ENCODE assay signal across 18 mouse cellular contexts in genomic region chr5:32313671-32314070, GRCm38 (mm10).
DNase-seq lines count a peak whose midpoint lies in the region.
"Had no signal": no experiment of that assay in that cellular context is flagged by ENCODE, and none has a peak within 500 bp of the region (broad histone marks: within the 10 kb centered on the region; RNA-seq: fewer than 3 reads in every experiment).

No protein-coding gene starts in this region.

- no peaks in the 10 kb centered on the region for H3K27me3 ChIP-seq in splenic B cell, adult 2 months (ENCODE audit: control insufficient read depth, insufficient read depth, low read length, poor library complexity, severe bottlenecking)
- H3K27me3 ChIP-seq: limb, embryonic 13.5 days; liver, embryonic 12.5 days had no signal

- H3K36me3 ChIP-seq in splenic B cell, adult 2 months (ENCODE audit: control insufficient read depth, insufficient read depth, low read length, poor library complexity, severe bottlenecking), result no peaks in the 10 kb centered on the region
- H3K36me3 ChIP-seq: limb, embryonic 13.5 days; liver, embryonic 12.5 days had no signal

- intact Hi-C loops in heart, postnatal 10 days (cut with DNase I), result loop anchor here (5.0 kb wide), 1 partner anchor 96 kb away; no protein-coding TSS in a partner anchor

- peak; percentile 41 to 46 for DNase-seq in B cell, adult 2 months
- peak; percentile 32 for DNase-seq in T-cell, adult 2 months (ENCODE audit: low spot score)
- DNase-seq in splenic B cell, adult 2 months (ENCODE audit: low read depth, low spot score), result peak; percentile 53
- DNase-seq in thymus, postnatal 25 days, result peak; percentile 62
- no peak for DNase-seq in Muller cell, postnatal 12 days (ENCODE audit: inconsistent ontology term)
- DNase-seq in heart, postnatal 10 days, result no peak
- DNase-seq in urinary bladder, postnatal 36 days (ENCODE audit: low spot score in 2 of 2), result no peak
- DNase-seq: adrenal gland, postnatal 36 days; cerebellum, adult 9-11 months; forebrain, postnatal 0 days; gastrocnemius, postnatal 36 days; heart, postnatal 36 days; kidney, adult 9 months; kidney, postnatal 25 days; lung, adult 18-20 months; lung, postnatal 10 days had no signal

Comparison
In these comparisons a context has a peak if more than half of its experiments do, and no peak if none do; other contexts are left out.
1. DNase-seq: peak in B cell, adult 2 months (2 of 2), T-cell, adult 2 months (single experiment), splenic B cell, adult 2 months (single experiment) and thymus, postnatal 25 days (single experiment); none in Muller cell, postnatal 12 days (single experiment), heart, postnatal 10 days (0 of 2) and urinary bladder, postnatal 36 days (0 of 2).